Mouse (Mus musculus) frontal cortex, postnatal 14 days (tissue): Measurements from ENCODE around the gene Lima1.

ENCODE experiments used
- DNase-seq, 2 experiments: peaks; one replicate each; pipeline ENCODE4 v3.0.0; 2022; ENCODE audit warnings: low spot score in 2 of 2

Lima1 gene

GRCm38 (mm10) chr15:99733186-99733585 lies 142.1 kb downstream of the Lima1 start:
- DNase-seq, result no peak

- no peak for DNase-seq
Measured at GRCm38 (mm10) chr15:99731678-99732077, 143.6 kb downstream of the Lima1 start.

- DNase-seq, result no peak
Measured at GRCm38 (mm10) chr15:99731167-99731566, 144.1 kb downstream of the Lima1 start.

GRCm38 (mm10) chr15:99729056-99729783 lies 146.0 kb downstream of the Lima1 start:
- no peak for DNase-seq
